Mouse (Mus musculus) monocyte, adult 59 days (primary cell): ENCODE data around the gene Gm4788. TPM values are rescaled to one million over a fixed set of nuclear protein-coding genes. Genes with fewer than 3 reads are reported as not detected.

ENCODE experiments used
- total RNA-seq, 2 experiments: library from RNA; stranded (reverse); gene quantifications; one replicate each; pipeline ENCODE4 v1.2.4; 2023

The Gm4788 gene
- total RNA-seq = not detected

GRCm38 (mm10) chr1:139781143-139781542, at the start of gene Gm4788:
TSS of gene Gm4788 (minus strand) at chr1:139781243.

Other genes with a start within 250 kb of the Gm4788 start
- not detected for gene Cfhr1, start 221.0 kb downstream of the Gm4788 start, total RNA-seq
- gene Cfhr2, start 77.5 kb upstream of the Gm4788 start, total RNA-seq = 1 to 10 TPM; 1.0 to 2.0 TPM